Mouse (Mus musculus) lung, embryonic 16.5 days (tissue): ENCODE measurements around the gene Tnfsf8. TPM values are rescaled to one million over a fixed set of nuclear protein-coding genes. Genes with fewer than 3 reads are reported as not detected.
A peak's percentile ranks its signal among the peaks of the same experiment; 100 is the strongest.

Experiments
- ATAC-seq: fragments of 200-750 bp; cut with Nextera tagmentation; 2 replicates; pipeline ENCODE4 v1.8.0; 2017; ENCODE audit warnings: low read depth, mild to moderate bottlenecking, moderate library complexity
- H3K27ac ChIP-seq: fragments of 300-500 bp; sonication (generic); 2 replicates; pipeline ENCODE4 v1.5.1; 2014; ENCODE audit warnings: mild to moderate bottlenecking, control low read depth, low read length
- H3K27me3 ChIP-seq: fragments of 300-500 bp; sonication (generic); 2 replicates; pipeline ENCODE4 v1.6.1; 2014; ENCODE audit warnings: low read depth, low read length, mixed read lengths; ENCODE audit not compliant: control insufficient read depth, insufficient read depth
- H3K36me3 ChIP-seq: fragments of 300-500 bp; sonication (generic); 2 replicates; pipeline ENCODE4 v1.6.1; 2014; ENCODE audit warnings: low read length; ENCODE audit not compliant: control insufficient read depth, insufficient read depth
- H3K4me1 ChIP-seq: fragments of 300-500 bp; sonication (generic); replicated peaks from 2 replicates; pipeline ENCODE4 v1.6.1; 2014; ENCODE audit warnings: low read length, mixed read lengths; ENCODE audit not compliant: control insufficient read depth, insufficient read depth
- H3K4me2 ChIP-seq: fragments of 300-500 bp; sonication (generic); 2 replicates; pipeline ENCODE4 v1.6.1; 2014; ENCODE audit warnings: low read depth, low read length, control low read depth
- H3K4me3 ChIP-seq: fragments of 300-500 bp; sonication (generic); 2 replicates; pipeline ENCODE4 v1.5.1; 2014; ENCODE audit warnings: mild to moderate bottlenecking, low read length, control low read depth
- H3K9ac ChIP-seq: fragments of 300-500 bp; sonication (generic); 2 replicates; pipeline ENCODE4 v1.6.1; 2014; ENCODE audit warnings: low read length, control low read depth
- H3K9me3 ChIP-seq: fragments of 300-500 bp; sonication (generic); 2 replicates; pipeline ENCODE4 v1.6.1; 2016; ENCODE audit warnings: low read length; ENCODE audit not compliant: control insufficient read depth
- WGBS: fragments of 180-500 bp; shearing (Covaris S2); extraction: QIAGEN DNeasy Blood & Tissue Kit; methylation state at CpG from one replicate; pipeline ENCODE4 v1.1.7; 2014; 5-methylcytosine and 5-hydroxymethylcytosine counted together
- polyA plus RNA-seq: library from polyadenylated mRNA; unstranded; fragments of >200 nt; fragmentation: Nextera tagmentation; extraction: Ambion mirVana; gene quantifications from 2 replicates; pipeline ENCODE4 v1.2.1, GENCODE M21; 2015

Tnfsf8 gene
- 0.04 and 0.19 TPM in 2 replicates for polyA plus RNA-seq

- Histone ChIP-seq H3K4me1 (peaks cover 15% of the 10 kb centered on the region), H3K9ac (no peak within 1 kb of the TSS), H3K36me3 (no peaks in the 10 kb centered on the region), H3K27ac (no peak within 1 kb of the TSS), H3K9me3 (no peaks in the 10 kb centered on the region), H3K4me3 (no peak within 1 kb of the TSS), H3K27me3 (no peaks in the 10 kb centered on the region), H3K4me2 (no peak within 1 kb of the TSS)
- ATAC-seq, result 0 out of 2 replicates have a peak, but pooled peaks have one; percentile 38
- 71% methylated on average over 19 of the region's 19 CpGs for WGBS
Observed at GRCm38 (mm10) chr4:63860688-63861540, at the start of gene Tnfsf8. TSS of gene Tnfsf8 (minus strand) at chr4:63861347.

DNA sequence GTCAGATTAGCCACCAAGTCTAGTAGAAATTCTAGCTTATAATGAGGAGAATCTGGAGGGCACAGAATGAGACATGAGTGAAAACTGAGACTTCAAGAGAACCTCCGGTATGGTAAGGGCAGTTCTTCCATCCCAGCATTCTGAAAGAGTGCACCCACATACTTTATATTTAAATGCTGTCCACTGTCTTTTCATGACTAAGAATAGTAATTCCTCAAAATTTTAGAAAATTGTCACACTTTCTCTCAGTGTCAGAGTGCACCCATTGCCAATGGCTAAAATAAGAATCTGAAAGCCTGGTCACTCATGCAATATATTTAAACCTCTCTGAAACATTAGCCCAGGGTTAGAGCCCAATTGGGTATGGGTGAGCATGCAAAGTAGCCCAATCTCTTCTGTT, 47.4 kb upstream of the Tnfsf8 start:
- no peak overlapping the region for H3K4me2 ChIP-seq
- H3K9me3 ChIP-seq, result no peaks in the 10 kb centered on the region
- no peak overlapping the region for H3K9ac ChIP-seq

GRCm38 (mm10) chr4:63907473-63907872, 46.3 kb upstream of the Tnfsf8 start:
- no peaks in the 10 kb centered on the region for H3K27me3 ChIP-seq

More for the DNA sequence above, 47.4 kb upstream of the Tnfsf8 start:
- H3K4me1 ChIP-seq, result no peaks in the 10 kb centered on the region
- no peaks in the 10 kb centered on the region for H3K36me3 ChIP-seq
- no peak overlapping the region for H3K27ac ChIP-seq
- H3K27me3 ChIP-seq, result no peaks in the 10 kb centered on the region
- WGBS, result 87% methylated on average over 1 of the region's 1 CpGs
- no peak overlapping the region for H3K4me3 ChIP-seq
- ATAC-seq, result no peak

GRCm38 (mm10) chr4:63906050-63906449, 44.9 kb upstream of the Tnfsf8 start:
- Histone ChIP-seq H3K4me3 (no peak overlapping the region), H3K36me3 (no peaks in the 10 kb centered on the region), H3K4me2 (no peak overlapping the region), H3K4me1 (no peaks in the 10 kb centered on the region), H3K9ac (no peak overlapping the region), H3K27me3 (no peaks in the 10 kb centered on the region), H3K27ac (no peak overlapping the region), H3K9me3 (no peaks in the 10 kb centered on the region)
- no peak for ATAC-seq
- WGBS, result 54% methylated on average over 3 of the region's 3 CpGs

More at GRCm38 (mm10) chr4:63907473-63907872, 46.3 kb upstream of the Tnfsf8 start:
- no peaks in the 10 kb centered on the region for H3K4me1 ChIP-seq
- no peak overlapping the region for H3K4me2 ChIP-seq
- no peak overlapping the region for H3K9ac ChIP-seq
- H3K4me3 ChIP-seq, result no peak overlapping the region
- H3K9me3 ChIP-seq, result no peaks in the 10 kb centered on the region
- H3K27ac ChIP-seq, result no peak overlapping the region
- no peak for ATAC-seq
- no peaks in the 10 kb centered on the region for H3K36me3 ChIP-seq

- no peak overlapping the region for H3K9ac ChIP-seq
- ATAC-seq, result no peak
- WGBS, result 74% methylated on average over 10 of the region's 10 CpGs
- H3K9me3 ChIP-seq, result no peaks in the 10 kb centered on the region
- H3K4me1 ChIP-seq, result no peaks in the 10 kb centered on the region
- H3K36me3 ChIP-seq, result no peaks in the 10 kb centered on the region
- no peak overlapping the region for H3K27ac ChIP-seq
- H3K4me2 ChIP-seq, result no peak overlapping the region
- no peaks in the 10 kb centered on the region for H3K27me3 ChIP-seq
- no peak overlapping the region for H3K4me3 ChIP-seq
Observed at GRCm38 (mm10) chr4:63899081-63899523, 38.0 kb upstream of the Tnfsf8 start.

DNA sequence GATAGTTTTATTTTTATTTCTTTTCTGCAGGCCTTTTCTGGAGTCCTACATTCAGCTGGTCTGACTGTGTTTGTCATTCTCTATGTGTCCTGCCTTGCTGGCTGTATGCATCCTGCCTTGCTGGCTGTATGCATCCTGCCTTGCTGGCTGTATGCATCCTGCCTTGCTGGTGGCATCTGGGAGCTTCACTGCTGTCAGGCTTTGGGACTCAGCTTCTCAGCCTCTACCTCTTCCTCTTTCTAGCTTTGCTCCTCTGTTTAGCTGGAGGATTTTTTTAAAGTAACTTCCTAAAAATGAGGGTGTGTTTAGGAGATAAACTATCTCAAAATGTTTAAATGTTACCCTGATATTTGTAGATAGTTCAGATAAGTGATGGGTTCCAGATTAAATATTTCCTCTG, 36.0 kb upstream of the Tnfsf8 start:
- H3K27ac ChIP-seq, result no peak overlapping the region
- H3K36me3 ChIP-seq, result no peaks in the 10 kb centered on the region
- H3K27me3 ChIP-seq, result no peaks in the 10 kb centered on the region
- no peak overlapping the region for H3K4me2 ChIP-seq
- no peaks in the 10 kb centered on the region for H3K9me3 ChIP-seq
- no peaks in the 10 kb centered on the region for H3K4me1 ChIP-seq
- H3K9ac ChIP-seq, result no peak overlapping the region
- H3K4me3 ChIP-seq, result no peak overlapping the region
- no peak for ATAC-seq

GRCm38 (mm10) chr4:63886156-63886555, 25.0 kb upstream of the Tnfsf8 start:
- Histone ChIP-seq H3K27me3 (no peaks in the 10 kb centered on the region), H3K9ac (no peak overlapping the region), H3K4me2 (no peak overlapping the region), H3K4me1 (no peaks in the 10 kb centered on the region), H3K4me3 (no peak overlapping the region), H3K9me3 (no peaks in the 10 kb centered on the region), H3K36me3 (no peaks in the 10 kb centered on the region), H3K27ac (no peak overlapping the region)
- ATAC-seq, result no peak
- WGBS, result 48% methylated on average over 2 of the region's 2 CpGs

GRCm38 (mm10) chr4:63876720-63877119, 15.6 kb upstream of the Tnfsf8 start:
- ATAC-seq, result no peak
- WGBS, result 84% methylated on average over 2 of the region's 2 CpGs

DNA sequence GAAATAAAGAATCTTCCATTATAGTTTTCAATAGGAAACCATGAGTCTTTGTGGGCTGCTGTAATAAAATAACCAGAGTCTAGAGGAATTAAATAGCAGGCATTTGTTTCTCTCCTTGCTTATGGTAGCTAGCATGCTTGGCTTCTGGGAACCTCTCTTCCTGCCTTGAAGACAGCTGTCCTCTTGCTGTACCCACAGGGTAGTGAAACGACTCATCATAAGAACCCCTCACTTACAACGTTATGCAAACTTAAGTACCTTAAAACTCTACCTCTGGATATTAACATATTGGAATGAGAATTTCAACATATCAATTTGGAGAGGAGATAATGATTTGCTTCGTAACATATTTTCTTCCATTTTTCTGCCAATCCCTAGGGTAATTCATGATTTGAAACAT, 14.3 kb upstream of the Tnfsf8 start:
- Histone ChIP-seq H3K4me2 (no peak overlapping the region), H3K27ac (no peak overlapping the region), H3K27me3 (no peaks in the 10 kb centered on the region), H3K36me3 (no peaks in the 10 kb centered on the region), H3K4me3 (no peak overlapping the region), H3K4me1 (no peaks in the 10 kb centered on the region; the same call in 1 of the 2 replicates), H3K9me3 (no peaks in the 10 kb centered on the region), H3K9ac (no peak overlapping the region)
- 83% methylated on average over 3 of the region's 3 CpGs for WGBS
- ATAC-seq, result no peak

More at GRCm38 (mm10) chr4:63876720-63877119, 15.6 kb upstream of the Tnfsf8 start:
- Histone ChIP-seq H3K9ac (no peak overlapping the region), H3K27me3 (no peaks in the 10 kb centered on the region), H3K4me3 (no peak overlapping the region), H3K4me2 (no peak overlapping the region), H3K36me3 (no peaks in the 10 kb centered on the region), H3K4me1 (no peaks in the 10 kb centered on the region; the same call in 1 of the 2 replicates), H3K9me3 (no peaks in the 10 kb centered on the region), H3K27ac (no peak overlapping the region)
